ENCODE assay signal across 8 mouse cellular contexts in genomic region chr12:44221651-44222356, GRCm38 (mm10). TPM values are rescaled to one million over a fixed set of nuclear protein-coding genes. Genes with fewer than 3 reads are reported as not detected.
DNase-seq lines count a peak whose midpoint lies in the region; ATAC-seq and TF ChIP-seq lines count a peak whose summit lies in the region.

No protein-coding gene starts in this region.

- H3K27me3 ChIP-seq in embryonic facial prominence, embryonic 12.5 days, result no peaks in the 10 kb centered on the region
- no peaks in the 10 kb centered on the region for H3K27me3 ChIP-seq in heart, postnatal 0 days (ENCODE audit: control insufficient read depth, insufficient read depth, low read length)
- no peaks in the 10 kb centered on the region for H3K27me3 ChIP-seq in midbrain, embryonic 10.5 days (ENCODE audit: low read depth, poor library complexity, severe bottlenecking)
- H3K27me3 ChIP-seq in testis, adult 2 months (ENCODE audit: control insufficient read depth, insufficient read depth, low read length), result no peaks in the 10 kb centered on the region

- intact Hi-C loops in left cerebral cortex, postnatal 4 days (cut with DNase I), result no loop called here

- TF ChIP-seq EP300 in heart, postnatal 0 days (IDR thresholded peaks at IDR 0.05; ENCODE audit: low read depth), result no peak

- H3K4me2 ChIP-seq in embryonic facial prominence, embryonic 12.5 days (replicated peaks), result peak overlapping the region; percentile 83
- H3K4me2 ChIP-seq in heart, postnatal 0 days (ENCODE audit: low read depth, low read length), result peak overlapping the region; percentile 91

- peak overlapping the region; percentile 70 for H3K4me3 ChIP-seq in embryonic facial prominence, embryonic 12.5 days
- H3K4me3 ChIP-seq in heart, postnatal 0 days (ENCODE audit: low read depth, low read length), result peak overlapping the region; percentile 70
- H3K4me3 ChIP-seq in midbrain, embryonic 10.5 days, result peak overlapping the region; percentile 76
- H3K4me3 ChIP-seq in testis, adult 2 months (ENCODE audit: control insufficient read depth, low read depth, low read length), result peak overlapping the region; percentile 79

- no peak for TF ChIP-seq POLR2A in testis, adult 2 months (IDR thresholded peaks at IDR 0.05; ENCODE audit: control insufficient read depth, low read depth, low read length)

- H3K9ac ChIP-seq in embryonic facial prominence, embryonic 12.5 days, result peak overlapping the region; percentile 72
- H3K9ac ChIP-seq in heart, postnatal 0 days (replicated peaks; ENCODE audit: low read depth, low read length), result peak overlapping the region; percentile 78

- WGBS in embryonic facial prominence, embryonic 12.5 days, result 2% methylated on average over 85 of the region's 89 CpGs
- 2% methylated on average over 81 of the region's 89 CpGs for WGBS in heart, postnatal 0 days
- WGBS in midbrain, embryonic 10.5 days, result 1% methylated on average over 89 of the region's 89 CpGs

- H3K27ac ChIP-seq in embryonic facial prominence, embryonic 12.5 days, result no peak overlapping the region
- H3K27ac ChIP-seq in heart, postnatal 0 days (ENCODE audit: low read depth), result no peak overlapping the region
- H3K27ac ChIP-seq in midbrain, embryonic 10.5 days (replicated peaks), result peak overlapping the region; percentile 86
- no peak overlapping the region for H3K27ac ChIP-seq in testis, adult 2 months (ENCODE audit: control insufficient read depth, insufficient read depth, low read depth, low read length)

- no peaks in the 10 kb centered on the region for H3K9me3 ChIP-seq in embryonic facial prominence, embryonic 12.5 days
- H3K9me3 ChIP-seq in heart, postnatal 0 days (replicated peaks; ENCODE audit: control insufficient read depth, low read length), result no peaks in the 10 kb centered on the region
- no peaks in the 10 kb centered on the region for H3K9me3 ChIP-seq in midbrain, embryonic 10.5 days (replicated peaks)

- H3K36me3 ChIP-seq in embryonic facial prominence, embryonic 12.5 days, result no peaks in the 10 kb centered on the region
- H3K36me3 ChIP-seq in heart, postnatal 0 days (replicated peaks; ENCODE audit: control insufficient read depth, insufficient read depth, low read length), result no peaks in the 10 kb centered on the region
- no peaks in the 10 kb centered on the region for H3K36me3 ChIP-seq in midbrain, embryonic 10.5 days
- H3K36me3 ChIP-seq in testis, adult 2 months (ENCODE audit: control insufficient read depth, insufficient read depth, low read length), result no peaks in the 10 kb centered on the region

- ATAC-seq in embryonic facial prominence, embryonic 12.5 days (ENCODE audit: insufficient number of reproducible peaks, insufficient read depth, low FRiP score, low TSS enrichment), result no peak
- ATAC-seq in heart, postnatal 0 days (ENCODE audit: insufficient read depth, low read depth), result no peak

- no peak for TF ChIP-seq CTCF in heart, postnatal 0 days (IDR thresholded peaks at IDR 0.05; ENCODE audit: low read depth)
- no peak for TF ChIP-seq CTCF in testis, adult 2 months (IDR thresholded peaks at IDR 0.05; ENCODE audit: control insufficient read depth, insufficient read depth, insufficient replicate concordance, low read depth, low read length)

- DNase-seq in gastrocnemius, postnatal 10 days, result peak; percentile 33
- no peak for DNase-seq in gastrocnemius, adult 18-20 months (ENCODE audit: low spot score)
- peak; percentile 37 for DNase-seq in adrenal gland, postnatal 25 days
- DNase-seq in heart, postnatal 0 days (ENCODE audit: low spot score), result no peak
- peak; percentile 9 for DNase-seq in left cerebral cortex, postnatal 4 days
- peak; percentile 52 for DNase-seq in midbrain, embryonic 10.5 days (ENCODE audit: low spot score)

- no peaks in the 10 kb centered on the region for H3K4me1 ChIP-seq in embryonic facial prominence, embryonic 12.5 days
- no peaks in the 10 kb centered on the region for H3K4me1 ChIP-seq in heart, postnatal 0 days (ENCODE audit: control insufficient read depth, insufficient read depth)
- H3K4me1 ChIP-seq in midbrain, embryonic 10.5 days, result peaks cover 6% of the 10 kb centered on the region; the same call in 1 of the 2 replicates
- peaks cover 5% of the 10 kb centered on the region for H3K4me1 ChIP-seq in testis, adult 2 months (ENCODE audit: control insufficient read depth, insufficient read depth, low read length)

RNA-seq across cellular contexts. Expression of gene Pnpla8, which starts 0.6 kb away (rescaled TPM):
- 10 to 100 TPM; 58.3 to 68.8 TPM for total RNA-seq in gastrocnemius, postnatal 10 days (2021)
- 100 to 1,000 TPM; 126 to 150 TPM for total RNA-seq in gastrocnemius, adult 18-20 months (2021)
- 120 and 127 TPM in 2 replicates for total RNA-seq in adrenal gland, postnatal 25 days (2021)
- 62.4 and 72.3 TPM in 2 replicates for polyA plus RNA-seq in embryonic facial prominence, embryonic 12.5 days (2016; fragmentation: Nextera tagmentation; extraction: Ambion mirVana)
- 50.2 and 55.4 TPM in 2 replicates for total RNA-seq in heart, postnatal 0 days (2014; rRNA removed; ENCODE audit: low replicate concordance)
- 82.9 and 92.3 TPM in 2 replicates for polyA plus RNA-seq in heart, postnatal 0 days (2015; fragmentation: Nextera tagmentation; extraction: Ambion mirVana)
- total RNA-seq in left cerebral cortex, postnatal 4 days (2021), result 100 to 1,000 TPM; 106 to 123 TPM
- polyA plus RNA-seq in midbrain, embryonic 10.5 days (2016; fragmentation: Nextera tagmentation; extraction: Ambion mirVana), result 55.7 and 67.0 TPM in 2 replicates
- polyA plus RNA-seq in testis, adult 2 months (2012; rRNA removed), result 22.1 and 26.0 TPM in 2 replicates

RNA-seq across cellular contexts. Expression of gene Dnajb9, which starts 11.7 kb away (rescaled TPM):
- total RNA-seq in gastrocnemius, postnatal 10 days (2021), result 10 to 100 TPM; 15.5 to 17.7 TPM
- 10 to 100 TPM; 30.7 to 38.0 TPM for total RNA-seq in gastrocnemius, adult 18-20 months (2021)
- total RNA-seq in adrenal gland, postnatal 25 days (2021), result 37.0 and 37.7 TPM in 2 replicates
- 24.0 and 25.2 TPM in 2 replicates for polyA plus RNA-seq in embryonic facial prominence, embryonic 12.5 days (2016; fragmentation: Nextera tagmentation; extraction: Ambion mirVana)
- 12.4 and 23.3 TPM in 2 replicates for total RNA-seq in heart, postnatal 0 days (2014; rRNA removed; ENCODE audit: low replicate concordance)
- polyA plus RNA-seq in heart, postnatal 0 days (2015; fragmentation: Nextera tagmentation; extraction: Ambion mirVana), result 18.8 and 29.1 TPM in 2 replicates
- total RNA-seq in left cerebral cortex, postnatal 4 days (2021), result 10 to 100 TPM; 22.0 to 22.1 TPM
- 17.6 and 18.7 TPM in 2 replicates for polyA plus RNA-seq in midbrain, embryonic 10.5 days (2016; fragmentation: Nextera tagmentation; extraction: Ambion mirVana)
- 20.1 and 23.8 TPM in 2 replicates for polyA plus RNA-seq in testis, adult 2 months (2012; rRNA removed)

Comparison
In these comparisons a context has a peak if more than half of its experiments do, and no peak if none do; other contexts are left out.
1. DNase-seq: peak in gastrocnemius, postnatal 10 days (single experiment), adrenal gland, postnatal 25 days (single experiment), left cerebral cortex, postnatal 4 days (single experiment) and midbrain, embryonic 10.5 days (single experiment); none in gastrocnemius, adult 18-20 months (single experiment) and heart, postnatal 0 days (single experiment).
2. Peak in every context shown above with its lines, with median percentiles within 50 percentile points of each other: H3K4me3 ChIP-seq.